ENCODE assay signal across 1 mouse cellular context in the genomic region with DNA sequence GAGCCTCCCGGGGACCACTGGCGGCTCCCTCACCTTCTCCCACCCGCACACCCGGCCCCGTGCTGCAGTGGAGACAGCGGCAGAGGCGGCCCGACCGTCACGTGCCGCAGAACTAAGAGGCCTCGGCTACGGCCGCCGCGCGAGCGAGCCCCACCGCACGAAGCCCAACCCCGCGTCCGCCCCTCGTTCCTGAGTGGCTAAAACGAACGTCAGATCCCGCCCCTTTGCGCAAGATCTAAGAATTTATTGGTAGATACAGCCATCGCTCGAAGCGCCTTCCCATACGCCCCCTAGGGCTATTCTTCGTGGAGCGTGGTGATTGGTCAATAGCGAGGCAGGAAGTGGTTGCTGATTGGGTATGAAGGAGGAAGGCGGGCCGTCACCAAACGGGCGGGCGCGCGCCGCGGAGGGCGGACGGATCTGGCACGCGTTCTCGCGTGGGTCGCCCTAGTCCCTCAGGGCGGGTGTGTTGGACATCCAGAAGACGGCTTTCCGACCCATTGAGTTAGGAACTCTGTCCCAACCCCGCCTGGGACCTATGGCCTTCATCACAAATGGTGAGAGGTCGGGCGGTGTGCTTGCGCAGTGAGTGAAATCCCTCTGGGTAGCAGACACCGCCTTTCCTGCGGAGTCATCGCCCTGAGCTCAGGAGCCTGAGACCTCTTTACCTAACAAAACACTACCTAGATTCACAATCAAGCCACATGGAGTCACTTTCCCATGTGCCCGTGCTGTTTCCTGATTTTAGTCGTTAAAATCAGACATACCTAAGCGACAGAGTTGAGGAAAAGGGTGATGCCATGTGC.
TF ChIP-seq lines count a peak whose summit lies in the region.

A gene (minus strand): TSS at position 178 of the 806 bp plus-strand sequence.

TF ChIP-seq in MEL, 35 proteins besides CTCF, POLR2A, EP300 and RAD21 (continued from another document):
- TF ChIP-seq E2F4 (IDR thresholded peaks at IDR 0.05; ENCODE audit: borderline replicate concordance, low read depth, low read length) (no peak), HCFC1 (IDR thresholded peaks at IDR 0.05; ENCODE audit: low read depth, low read length) (peak; percentile 87), UBTF (IDR thresholded peaks at IDR 0.05; ENCODE audit: borderline replicate concordance, insufficient read depth, low read depth, low read length) (peak; percentile 69; the same call in 1 of the 2 replicates), ETS1 (IDR thresholded peaks at IDR 0.05; ENCODE audit: low read depth, low read length) (no peak), JUND (IDR thresholded peaks at IDR 0.05; ENCODE audit: low read depth, low read length) (no peak), POLR2AphosphoS5 (IDR thresholded peaks at IDR 0.05; ENCODE audit: borderline replicate concordance, low read depth, low read length) (peak; percentile 67; the same call in 1 of the 2 replicates), NELFE (IDR thresholded peaks at IDR 0.05; ENCODE audit: low read depth, low read length) (peak; percentile 97), ZMIZ1 (IDR thresholded peaks at IDR 0.05; ENCODE audit: low read depth, low read length) (peak; percentile 92), SMC3 (IDR thresholded peaks at IDR 0.05; ENCODE audit: low read depth, low read length) (no peak), SIN3A (IDR thresholded peaks at IDR 0.05; ENCODE audit: low read length) (peak; percentile 94), ZKSCAN1 (IDR thresholded peaks at IDR 0.05; ENCODE audit: low read depth, low read length) (no peak), GATA1 (IDR thresholded peaks at IDR 0.05; ENCODE audit: low read depth, low read length) (0 out of 2 replicates have a peak, but pooled peaks have one; percentile 24), BHLHE40 (IDR thresholded peaks at IDR 0.05; ENCODE audit: borderline replicate concordance, low read depth, low read length) (peak; percentile 98), ZNF384 (IDR thresholded peaks at IDR 0.05; ENCODE audit: low read depth, low read length) (no peak)
